Mouse (Mus musculus) liver, adult (tissue): ENCODE measurements around the gene Bnip2.
A peak's percentile ranks its signal among the peaks of the same experiment; 100 is the strongest.

Source experiments
- GATA4 ChIP-seq: IDR thresholded peaks from 2 replicates; pipeline ENCODE4 v1.6.1; 2014; ENCODE audit warnings: mild to moderate bottlenecking, low read length; ENCODE audit not compliant: insufficient replicate concordance

Bnip2 gene

DNA sequence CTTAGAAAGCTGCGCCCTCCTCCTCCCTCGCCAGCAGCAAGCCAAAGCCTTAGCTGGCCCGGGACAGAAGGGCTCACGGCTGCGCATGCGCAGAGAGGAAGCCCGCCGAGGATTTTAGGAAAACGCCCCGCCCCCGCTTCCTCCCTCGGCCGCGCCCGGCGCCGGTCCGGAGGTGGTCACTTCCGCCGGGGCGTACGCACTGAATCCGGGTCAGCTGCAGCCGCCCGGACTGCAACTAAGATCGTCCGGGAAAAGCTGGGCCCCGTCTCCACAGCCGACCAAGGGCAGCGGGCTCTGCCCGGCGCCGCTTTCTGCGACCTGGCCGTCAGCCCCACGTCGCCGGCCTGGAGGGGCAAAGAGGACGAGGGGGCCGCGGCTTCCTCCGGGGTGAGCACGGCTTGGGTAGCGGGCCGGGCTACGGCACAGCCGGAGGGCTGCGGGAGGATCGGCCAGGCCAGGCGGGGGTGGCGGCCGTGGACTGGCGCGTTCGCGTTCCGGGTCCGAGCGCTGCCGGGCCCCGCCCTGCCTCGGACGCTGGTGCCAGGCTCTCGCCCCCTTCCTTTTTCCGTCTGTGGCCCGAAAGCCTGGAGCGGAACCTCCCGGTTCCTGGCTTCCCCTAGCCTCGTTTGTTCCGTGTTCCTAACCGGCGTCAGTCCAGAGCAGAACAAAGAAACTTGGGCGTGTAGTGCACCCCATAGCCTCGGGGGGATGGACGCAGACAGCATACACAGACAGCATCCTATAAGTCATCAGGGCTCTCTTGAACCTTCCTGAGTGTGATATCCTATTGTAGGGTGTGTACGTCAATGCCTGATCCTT, at the start of gene Bnip2:
Gene Bnip2, plus strand, starts transcription at position 164 of the 819 bp plus-strand sequence.
- peak; percentile 24; the same call in 1 of the 2 replicates for TF ChIP-seq GATA4

DNA sequence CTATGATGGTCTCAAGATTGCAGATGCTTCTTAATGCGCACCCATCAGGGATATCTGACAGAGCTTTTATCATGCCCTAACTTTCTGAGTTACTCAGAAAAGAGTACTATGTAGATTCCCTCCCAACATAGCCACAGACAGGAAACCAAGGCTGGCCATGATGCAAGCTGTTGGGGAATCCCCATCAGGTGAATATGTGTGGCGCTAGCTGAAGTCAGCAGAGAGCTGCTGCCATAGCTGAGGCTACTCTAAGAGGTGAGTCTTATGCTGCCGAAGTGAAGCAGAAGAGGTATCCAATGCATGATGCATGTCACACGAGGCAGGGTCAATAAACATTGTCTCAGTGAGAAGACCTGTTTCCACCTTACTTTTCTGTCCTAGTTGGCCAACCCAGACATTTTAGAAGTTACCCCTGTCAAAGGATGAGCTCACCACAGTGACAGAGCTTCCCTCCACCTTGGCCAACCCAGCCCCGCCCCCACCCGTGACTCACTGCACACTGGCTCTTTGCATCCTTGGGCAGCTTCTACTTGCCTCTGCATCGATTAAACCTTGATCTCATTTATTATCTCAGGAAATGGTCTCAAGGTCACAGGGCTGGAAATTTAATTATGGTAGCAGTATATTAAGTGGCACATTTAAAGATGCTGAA, 48.3 kb upstream of the Bnip2 start:
- no peak for TF ChIP-seq GATA4

DNA sequence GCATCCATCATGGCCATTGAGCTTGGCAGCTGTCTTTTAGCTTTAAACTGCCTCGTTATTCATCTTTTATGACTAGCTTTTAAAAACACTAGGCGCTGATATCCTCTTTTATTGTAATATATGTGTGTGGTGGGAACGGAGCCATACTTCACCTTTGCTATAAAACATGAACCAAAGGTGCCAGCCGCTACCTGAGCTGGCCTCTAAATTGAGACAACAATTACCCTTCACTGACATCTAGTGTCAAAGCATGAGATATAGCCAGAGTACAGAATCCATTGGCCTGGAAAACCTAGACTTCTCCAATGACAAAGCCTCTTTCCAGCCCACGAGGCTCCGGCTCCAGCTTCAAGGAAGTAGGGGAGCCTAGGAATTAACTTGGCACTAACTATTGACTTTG, 47.7 kb upstream of the Bnip2 start:
- no peak for TF ChIP-seq GATA4

DNA sequence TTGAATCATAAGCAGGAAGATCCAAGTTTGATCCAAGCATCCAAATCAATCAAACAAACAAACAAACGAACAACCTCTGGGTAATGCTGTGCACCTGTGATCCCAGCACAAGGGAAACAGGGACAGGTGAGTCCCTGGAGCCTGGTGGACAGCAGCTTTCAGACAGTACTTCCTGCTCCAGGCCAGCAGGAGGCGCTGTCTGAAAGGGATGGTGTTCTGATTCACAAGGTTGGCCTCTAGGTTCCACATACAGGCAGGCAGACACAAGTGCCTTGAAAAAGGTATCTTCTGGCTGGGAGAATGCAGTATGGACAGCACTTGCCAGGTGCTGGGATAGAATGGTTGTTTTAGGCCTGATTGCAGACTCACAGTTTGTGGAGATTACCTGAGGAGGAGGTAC, 40.3 kb upstream of the Bnip2 start:
- TF ChIP-seq GATA4 = no peak

DNA sequence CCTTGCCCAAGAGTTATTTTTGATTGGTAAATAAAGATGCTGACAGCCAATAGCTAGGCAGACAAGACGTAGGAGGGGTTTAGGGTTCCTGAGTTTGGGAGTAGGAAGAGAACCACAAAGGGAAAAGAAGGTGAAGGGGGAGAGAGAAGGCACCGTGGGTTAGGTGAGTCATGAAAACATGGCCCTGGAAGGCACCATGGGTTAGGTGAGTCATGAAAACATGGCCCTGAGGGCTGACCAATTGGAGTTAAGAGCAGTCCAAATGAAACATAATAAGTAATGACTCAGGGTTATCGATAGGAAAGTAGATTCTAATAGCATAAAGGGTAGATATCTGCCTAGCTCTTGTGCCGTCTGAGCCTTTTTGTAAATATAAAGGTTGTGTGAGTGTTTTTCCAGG, 39.6 kb upstream of the Bnip2 start:
- TF ChIP-seq GATA4 = no peak

DNA sequence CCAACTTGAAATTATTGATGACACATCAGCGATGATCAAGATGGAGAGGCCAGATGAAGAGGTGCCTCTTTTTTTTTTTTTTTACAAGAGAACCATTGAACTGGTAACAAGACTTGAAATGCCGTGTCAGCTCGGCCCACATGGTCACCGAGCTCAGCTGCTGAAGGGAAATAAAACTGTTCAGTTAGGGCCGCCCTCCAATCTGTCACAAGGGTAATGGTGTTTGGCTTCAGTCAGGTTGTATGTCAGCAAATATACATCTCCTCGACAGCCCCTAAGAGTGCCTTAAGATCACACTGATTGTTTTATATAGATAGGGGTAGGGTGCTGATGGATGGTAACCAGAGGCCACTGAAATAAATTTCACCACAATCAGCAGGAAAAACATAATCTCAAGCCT, 28.3 kb upstream of the Bnip2 start:
- TF ChIP-seq GATA4 = no peak

DNA sequence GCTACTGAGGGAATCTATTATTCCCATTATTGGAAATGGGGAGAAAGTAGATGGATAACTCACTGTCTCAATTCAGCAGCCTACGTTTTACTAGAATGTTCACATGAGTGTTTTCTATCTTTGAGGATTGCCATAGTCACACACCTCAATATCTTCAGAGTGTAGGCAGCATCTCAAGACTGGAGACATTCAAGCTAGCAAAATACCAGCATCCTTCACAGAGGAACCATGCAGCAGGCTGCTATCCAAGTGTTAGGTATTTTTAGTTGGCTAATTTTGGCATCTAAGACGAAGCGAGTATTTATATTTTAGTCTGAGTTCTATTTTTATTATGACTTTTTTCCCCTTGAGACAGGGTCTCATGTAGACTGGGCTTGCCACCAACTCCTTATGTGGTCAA, 24.9 kb upstream of the Bnip2 start:
- no peak for TF ChIP-seq GATA4

DNA sequence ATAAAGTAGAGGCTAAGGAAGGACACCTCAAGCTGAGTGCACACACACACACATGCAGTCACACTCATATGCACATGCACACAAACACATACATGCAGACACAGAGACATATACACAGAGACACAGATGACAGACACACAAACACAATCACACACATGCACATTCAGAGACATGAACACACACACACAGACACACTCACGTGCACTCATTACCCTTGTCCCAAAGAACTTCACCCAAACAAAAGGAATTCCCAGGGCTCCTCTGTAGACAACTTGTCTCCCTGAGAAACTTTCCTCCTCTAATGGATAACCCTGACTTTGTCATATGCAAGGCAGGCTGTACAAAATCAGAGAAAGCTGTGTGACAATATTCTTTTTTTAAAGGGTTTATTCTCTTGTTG, 3.7 kb upstream of the Bnip2 start:
- TF ChIP-seq GATA4 = no peak

DNA sequence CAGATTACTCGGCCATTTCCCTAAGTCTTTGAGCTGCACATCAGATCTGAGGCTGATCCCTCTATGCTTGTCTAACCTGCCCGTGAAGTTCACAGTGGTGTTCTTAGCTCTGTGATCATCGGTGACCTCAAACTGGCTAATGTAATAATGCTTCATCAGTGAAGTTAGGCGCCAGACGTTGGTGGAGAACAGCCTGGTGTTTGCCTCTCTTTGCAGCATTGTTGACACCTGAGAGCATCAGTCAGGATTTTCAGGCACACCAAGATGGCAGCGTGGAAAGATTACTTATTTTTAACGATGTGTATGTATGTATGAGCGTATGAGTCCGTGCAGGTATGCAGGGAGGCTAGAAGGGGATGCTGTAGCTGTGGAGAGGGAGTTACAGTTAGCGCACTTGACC, 3.2 kb upstream of the Bnip2 start:
- no peak for TF ChIP-seq GATA4

DNA sequence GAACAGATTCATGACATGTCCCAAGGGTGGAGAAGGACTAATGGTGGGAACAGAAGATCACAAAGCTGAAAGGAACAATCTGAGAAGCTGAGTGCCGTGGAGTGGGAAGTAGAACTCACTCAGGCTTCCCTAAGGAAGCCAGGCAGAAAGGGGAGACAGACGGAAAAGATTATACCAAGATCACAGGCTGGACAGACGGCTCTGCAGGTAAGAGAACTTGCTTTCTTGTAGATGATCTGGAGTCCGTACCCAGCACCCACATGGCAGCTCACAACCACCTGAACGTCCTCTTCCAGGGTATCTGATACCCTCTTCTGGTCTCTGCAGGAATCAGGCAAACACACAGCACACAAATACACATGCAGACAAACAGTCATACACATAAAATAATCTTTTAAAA, 2.7 kb upstream of the Bnip2 start:
- no peak for TF ChIP-seq GATA4

DNA sequence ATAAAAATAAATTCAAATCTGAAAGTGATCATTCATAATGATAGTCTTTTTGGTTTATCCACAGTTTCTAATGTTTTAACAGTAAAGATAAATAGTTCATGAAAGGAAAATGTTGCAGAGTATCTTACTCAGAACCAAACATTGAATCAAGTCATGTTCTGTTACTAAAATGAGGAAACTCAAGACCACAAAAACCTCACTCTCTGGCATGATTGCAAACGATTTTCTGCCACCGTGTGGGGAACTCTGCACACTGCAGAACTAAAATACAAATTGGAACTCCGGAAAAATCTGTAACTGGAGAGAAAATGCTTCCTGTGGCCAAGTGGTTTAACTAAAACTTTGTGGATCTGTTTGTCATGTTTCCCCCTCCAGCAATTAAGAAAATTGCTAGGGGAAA, 1.7 kb upstream of the Bnip2 start:
- TF ChIP-seq GATA4 = no peak

DNA sequence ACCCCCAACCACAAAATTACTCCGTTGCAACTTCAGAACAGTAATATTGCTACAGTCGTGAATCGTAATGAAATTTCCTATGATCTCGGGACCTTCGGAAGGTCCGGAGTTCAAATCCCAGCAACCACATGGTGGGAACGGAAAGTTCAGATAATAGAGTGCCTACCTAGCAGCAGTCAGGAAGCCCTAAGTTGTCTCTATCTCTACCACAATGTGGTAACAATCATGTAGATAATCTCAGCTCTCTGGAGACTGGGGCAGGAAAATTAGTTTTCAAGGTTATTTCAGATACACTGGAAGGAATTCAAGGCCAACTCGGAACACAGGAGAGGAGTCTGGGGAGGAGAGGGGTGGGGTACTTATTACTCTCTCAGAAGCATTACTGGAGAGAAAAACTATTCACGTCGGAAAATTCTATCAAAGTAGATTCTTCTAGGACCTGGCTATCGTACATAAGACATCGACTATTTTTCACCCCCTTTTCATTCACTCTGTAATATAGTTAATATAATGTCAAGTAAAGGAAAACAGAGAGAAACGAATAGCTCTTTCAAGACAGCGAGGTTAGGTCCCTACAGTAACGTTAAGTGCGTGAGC, 462 bp upstream of the Bnip2 start:
- no peak for TF ChIP-seq GATA4

DNA sequence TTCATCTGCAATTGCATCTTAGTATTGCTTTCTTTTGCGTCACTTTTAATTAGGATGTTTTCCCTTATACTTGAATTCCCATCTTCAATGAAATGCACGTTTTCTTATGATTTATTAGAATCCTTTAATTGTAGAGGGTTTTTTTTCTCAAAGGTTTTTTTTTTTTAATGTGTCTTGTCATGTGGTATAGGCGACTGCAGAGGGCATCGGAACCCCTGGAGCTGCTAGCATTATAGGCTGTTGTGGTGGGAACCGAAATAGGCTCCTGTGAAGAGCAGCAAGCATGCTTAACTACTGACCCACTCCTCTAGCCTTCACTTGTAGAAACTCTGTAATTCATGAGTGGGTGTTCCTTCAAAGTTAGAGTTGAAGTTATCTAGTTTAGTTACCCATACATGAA, 1.1 kb downstream of the Bnip2 start:
- no peak for TF ChIP-seq GATA4

DNA sequence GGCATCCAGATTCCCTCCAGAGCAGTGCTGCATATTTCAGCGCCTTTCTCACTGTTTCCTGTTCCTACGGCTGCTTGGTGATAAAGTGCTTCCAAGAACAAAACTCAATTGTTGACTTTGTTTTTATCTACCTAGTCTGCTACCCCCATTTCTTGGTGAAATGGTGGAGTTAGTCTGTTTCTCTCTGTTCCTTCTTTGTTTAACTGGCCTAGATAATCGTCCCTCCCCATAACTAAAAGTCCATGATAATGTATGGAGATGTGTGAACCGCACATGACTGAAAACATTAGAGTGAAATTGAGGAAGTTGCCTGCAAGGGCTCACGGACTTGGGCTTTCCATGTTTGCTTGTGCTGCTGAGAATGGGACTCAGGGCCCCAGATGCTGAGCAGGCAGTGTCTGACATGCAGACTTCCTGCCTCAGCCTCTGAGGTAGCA, 3.6 kb downstream of the Bnip2 start:
- peak; percentile 55; the same call in 1 of the 2 replicates for TF ChIP-seq GATA4

DNA sequence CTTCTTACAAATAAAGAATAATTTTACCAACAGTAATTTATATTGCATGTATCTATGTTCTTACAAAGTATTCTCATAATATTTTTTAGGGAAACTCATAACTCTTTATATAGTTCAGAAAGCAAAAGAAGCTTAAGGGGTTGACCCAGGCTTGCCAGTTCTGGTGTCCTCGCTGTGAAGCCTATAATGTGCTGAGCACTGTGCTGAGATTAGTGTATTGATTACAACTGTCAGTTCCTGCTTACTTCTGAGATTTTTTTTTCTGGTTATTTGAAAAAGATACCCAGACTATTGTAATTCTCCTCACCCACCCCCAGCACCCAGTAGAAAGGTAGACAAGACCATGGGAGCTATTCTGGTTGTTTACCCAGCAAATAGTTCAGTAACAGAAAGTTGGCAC, 4.2 kb downstream of the Bnip2 start:
- TF ChIP-seq GATA4 = no peak

DNA sequence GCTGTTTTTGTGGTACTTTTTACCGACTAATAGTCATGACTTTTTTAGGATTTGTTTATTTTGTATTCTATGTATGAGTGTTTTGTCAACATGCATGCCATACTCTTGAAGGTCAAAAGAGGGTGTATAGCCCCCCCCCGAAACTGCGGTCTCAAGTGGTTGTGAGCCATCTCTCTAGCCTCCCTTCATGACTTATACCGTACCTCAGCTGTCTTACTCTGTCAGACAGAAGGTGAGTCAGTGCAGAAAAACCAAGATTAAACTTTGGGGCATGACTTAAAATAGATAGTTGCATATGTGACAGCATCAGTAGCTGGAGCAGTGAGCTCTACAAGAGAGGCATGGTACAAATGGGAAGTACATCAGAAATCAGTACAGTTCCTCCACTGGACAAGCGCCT, 5.3 kb downstream of the Bnip2 start:
- TF ChIP-seq GATA4 = no peak

DNA sequence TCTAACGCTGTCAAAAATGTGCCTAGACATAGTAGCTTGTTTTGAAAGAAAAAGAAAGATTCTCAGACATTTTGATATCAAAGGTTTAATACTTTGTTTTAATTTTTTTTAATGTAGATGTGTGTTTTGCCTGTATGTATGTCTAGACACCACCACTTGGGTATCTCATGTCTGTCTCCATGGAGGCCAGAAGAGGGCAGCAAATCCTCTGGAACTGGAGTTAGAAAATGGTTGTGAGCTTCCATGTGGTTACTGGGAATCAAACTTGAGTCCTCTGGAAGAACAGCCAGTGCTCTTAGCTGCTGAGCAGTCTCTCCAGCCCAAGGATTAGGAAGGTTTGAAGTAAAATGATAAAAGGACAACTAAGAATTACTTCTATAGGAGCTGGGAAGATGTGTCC, 10.1 kb downstream of the Bnip2 start:
- no peak for TF ChIP-seq GATA4

DNA sequence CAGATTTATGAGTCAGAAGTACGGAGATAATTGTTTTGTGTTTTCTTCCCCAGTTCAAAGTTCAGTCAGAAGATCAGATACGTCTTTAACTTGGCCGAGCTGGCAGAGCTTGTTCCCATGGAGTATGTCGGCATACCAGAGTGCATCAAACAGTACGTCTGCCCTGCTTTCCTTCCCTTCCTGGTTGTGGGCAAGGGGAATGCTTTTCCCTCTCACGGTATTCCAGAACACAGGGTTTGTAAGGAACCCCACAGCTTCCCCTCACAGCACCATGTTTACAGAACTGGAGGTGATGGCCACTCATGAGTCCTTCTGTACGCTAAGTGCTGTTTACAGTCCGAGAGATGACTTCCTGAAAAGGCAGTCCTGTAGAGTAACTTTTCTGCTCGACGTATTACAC, 14.2 kb downstream of the Bnip2 start:
- TF ChIP-seq GATA4 = no peak
